Mouse (Mus musculus) Patski (cell line): Measurements from ENCODE around the gene C1qc. TPM values are rescaled to one million over a fixed set of nuclear protein-coding genes. Genes with fewer than 3 reads are reported as not detected.

Experiments used
- ATAC-seq: fragments of 100-300 bp; one replicate; pipeline ENCODE4 v1.8.0; 2021
- CTCF ChIA-PET: fragments of 350-600 bp; sonication (Branson Sonifier 250); formaldehyde crosslinking; loops from one replicate; lab custom pipeline; 2022; ENCODE audit warnings: inconsistent platforms; lab: Charles Lee
- POLR2A ChIA-PET: fragments of 350-600 bp; sonication (Branson Sonifier 250); formaldehyde crosslinking; loops from one replicate; lab custom pipeline; 2022; ENCODE audit warnings: antibody characterized with exemption, inconsistent platforms; lab: Charles Lee
- DNase-seq: peaks from one replicate; pipeline ENCODE4 v3.0.0-alpha.2; 2011; ENCODE audit warnings: low read depth, low spot score
- H3K27me3 ChIP-seq: fragments of 371-371 bp; one replicate; pipeline ENCODE4 v1.5.1; 2021
- CTCF ChIP-seq: fragments of 100-300 bp; IDR thresholded peaks from one replicate; pipeline ENCODE4 v1.5.1; 2021
- in situ Hi-C: fragments of 300-500 bp; cut with MboI; formaldehyde crosslinking; loops from 3 replicates; pipeline ENCODE4 v1.11.1; 2018; ENCODE audit warnings: low pct_unique_long_range_greater_than_20kb, mixed read lengths
- polyA plus RNA-seq: library from polyadenylated mRNA; unstranded; gene quantifications from one replicate; pipeline ENCODE4 v1.2.3, GENCODE M21; 2021

Gene C1qc
- polyA plus RNA-seq, 1 experiment from 2014 or later = not detected

GRCm38 (mm10) chr4:136916359-136917164 is 23.7 kb upstream of the C1qc start:
- DNase-seq (no peak), ATAC-seq (no peak)
- in situ Hi-C loops = no loop called here
- ChIA-PET POLR2A (no interaction called here), CTCF (no interaction called here)
- peaks cover 12% of the 10 kb centered on the region for H3K27me3 ChIP-seq
- TF ChIP-seq CTCF = no peak

DNA sequence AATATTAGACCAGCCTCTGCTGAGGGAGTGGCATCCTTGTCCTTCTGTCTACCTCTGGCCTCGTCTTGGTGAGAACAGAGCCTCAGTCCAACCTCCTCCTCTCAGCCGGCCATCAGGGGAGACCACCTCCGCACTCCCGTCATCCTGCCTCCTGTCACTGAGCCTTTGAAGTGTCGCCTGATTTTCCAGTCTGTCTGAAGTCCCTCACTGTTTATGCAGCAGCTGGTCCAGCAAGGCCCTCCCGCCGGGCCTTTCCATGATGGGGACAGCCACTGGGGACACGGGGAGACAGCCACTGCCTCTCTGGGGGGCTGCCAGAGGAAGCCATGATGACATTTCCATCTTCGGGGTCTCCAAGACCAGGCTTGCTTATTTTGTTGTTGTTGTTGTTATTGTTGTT is 20.0 kb upstream of the C1qc start:
- no peak for ATAC-seq
- H3K27me3 ChIP-seq = peaks cover 22% of the 10 kb centered on the region
- no peak for DNase-seq
- TF ChIP-seq CTCF = no peak
- POLR2A ChIA-PET = no interaction called here
- in situ Hi-C loops = no loop called here
- CTCF ChIA-PET = no interaction called here

DNA sequence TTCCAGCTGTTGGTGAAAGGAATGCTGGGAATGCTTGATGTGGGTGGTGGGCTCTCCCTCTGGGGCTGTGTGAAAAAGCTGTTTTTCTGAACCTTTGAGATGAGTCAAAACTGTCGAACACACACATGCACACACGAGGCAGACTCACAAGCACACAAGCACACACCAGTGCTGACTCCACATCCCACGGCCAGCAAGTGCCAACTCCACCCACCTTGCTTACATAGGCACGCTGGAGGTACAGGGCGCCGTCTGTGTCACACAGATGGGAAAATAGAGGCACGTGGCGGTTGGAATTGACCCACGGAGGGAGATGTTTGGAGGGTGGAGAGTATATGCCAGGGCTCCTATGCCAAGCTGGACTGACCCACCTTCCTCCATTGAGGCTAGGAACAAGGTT is 18.9 kb upstream of the C1qc start:
- ATAC-seq (no peak), DNase-seq (no peak)
- POLR2A ChIA-PET = interaction anchor here (0.6 kb wide), 1 partner anchor 87 kb away, joined by 6 read pairs; no protein-coding TSS in a partner anchor
- peaks cover 22% of the 10 kb centered on the region for H3K27me3 ChIP-seq
- in situ Hi-C loops = no loop called here
- CTCF ChIA-PET = no interaction called here
- no peak for TF ChIP-seq CTCF

DNA sequence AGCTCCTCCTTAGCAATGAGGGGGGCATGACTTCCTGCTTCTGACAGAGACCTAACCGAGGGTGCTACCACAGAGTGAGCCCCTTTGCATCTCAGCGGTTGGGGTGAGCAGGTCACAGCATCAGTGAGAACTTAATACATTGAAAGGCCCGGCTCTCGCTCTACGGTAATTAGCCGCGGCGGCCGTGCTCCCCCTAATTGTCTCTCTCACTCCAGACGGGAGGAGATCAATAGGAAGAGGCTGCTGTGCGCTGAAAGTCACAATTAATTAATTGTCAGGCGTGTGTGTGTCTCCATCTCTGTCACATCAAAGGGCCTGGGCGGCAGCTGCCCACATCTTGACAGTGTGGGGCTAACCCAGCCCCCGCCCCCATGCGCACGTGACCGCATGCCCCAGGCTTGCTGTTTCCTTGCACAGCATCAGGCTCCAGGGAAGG is 18.4 kb upstream of the C1qc start:
- ATAC-seq (no peak), DNase-seq (no peak)
- no peak for TF ChIP-seq CTCF
- in situ Hi-C loops = no loop called here
- ChIA-PET CTCF (no interaction called here), POLR2A (no interaction called here)
- peaks cover 22% of the 10 kb centered on the region for H3K27me3 ChIP-seq

GRCm38 (mm10) chr4:136907809-136908208 is 14.9 kb upstream of the C1qc start:
- DNase-seq (no peak), ATAC-seq (no peak)
- peaks cover 22% of the 10 kb centered on the region for H3K27me3 ChIP-seq
- in situ Hi-C loops = loop anchor here (5.0 kb wide), 1 partner anchor 164 kb away; no protein-coding TSS in a partner anchor
- TF ChIP-seq CTCF = no peak
- ChIA-PET CTCF (no interaction called here), POLR2A (no interaction called here)

- DNase-seq = peak; percentile 4
Observed at GRCm38 (mm10) chr4:136907033-136907432, 14.2 kb upstream of the C1qc start.

GRCm38 (mm10) chr4:136904767-136905539 is 12.1 kb upstream of the C1qc start:
- in situ Hi-C loops = loop anchor here (5.0 kb wide), 1 partner anchor 167 kb away; no protein-coding TSS in a partner anchor
- DNase-seq (no peak), ATAC-seq (no peak)
- CTCF ChIA-PET = no interaction called here
- POLR2A ChIA-PET = no interaction called here
- TF ChIP-seq CTCF = no peak
- H3K27me3 ChIP-seq = peaks cover 7% of the 10 kb centered on the region

More at GRCm38 (mm10) chr4:136907033-136907432, 14.2 kb upstream of the C1qc start:
- POLR2A ChIA-PET = no interaction called here
- CTCF ChIA-PET = no interaction called here
- TF ChIP-seq CTCF = peak; percentile 85
- peaks cover 17% of the 10 kb centered on the region for H3K27me3 ChIP-seq
- in situ Hi-C loops = loop anchor here (5.0 kb wide), 1 partner anchor 165 kb away; no protein-coding TSS in a partner anchor
- ATAC-seq = no peak

DNA sequence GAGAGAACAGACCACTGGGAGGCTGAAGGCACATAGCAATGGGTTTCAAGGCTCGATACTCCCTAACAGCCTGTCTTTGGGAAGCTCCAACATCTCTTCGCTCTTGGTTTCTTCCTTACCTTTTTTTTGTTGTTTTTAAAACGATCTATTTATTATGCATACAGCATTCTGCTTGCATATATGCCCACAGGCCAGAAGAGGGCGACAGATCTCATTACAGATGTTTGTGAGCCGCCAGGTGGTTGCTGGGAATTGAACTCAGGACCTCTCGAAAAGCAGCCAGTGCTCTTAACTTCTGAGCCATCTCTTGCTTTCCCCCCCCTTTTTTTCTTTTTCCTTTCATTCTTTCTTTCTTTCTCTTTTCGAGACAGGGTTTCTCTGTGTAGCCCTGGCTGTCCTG is 6.3 kb upstream of the C1qc start:
- in situ Hi-C loops = loop anchor here (10.0 kb wide), 1 partner anchor 406 kb away; no protein-coding TSS in a partner anchor
- CTCF ChIA-PET = no interaction called here
- TF ChIP-seq CTCF = no peak
- no peak for DNase-seq
- H3K27me3 ChIP-seq = peaks cover 7% of the 10 kb centered on the region
- ATAC-seq = no peak
- POLR2A ChIA-PET = no interaction called here

GRCm38 (mm10) chr4:136898637-136899036 is 5.8 kb upstream of the C1qc start, which contains the start of gene C1qa:
Gene C1qa, minus strand, starts transcription at chr4:136898803.
- CTCF ChIA-PET = no interaction called here
- H3K27me3 ChIP-seq = peaks cover 7% of the 10 kb centered on the region
- in situ Hi-C loops = loop anchor here (10.0 kb wide), 1 partner anchor 406 kb away; no protein-coding TSS in a partner anchor
- DNase-seq (no peak), ATAC-seq (no peak)
- no peak for TF ChIP-seq CTCF
- POLR2A ChIA-PET = no interaction called here

GRCm38 (mm10) chr4:136898084-136898598 is 5.3 kb upstream of the C1qc start:
- CTCF ChIA-PET = no interaction called here
- POLR2A ChIA-PET = no interaction called here
- no peak for ATAC-seq
- TF ChIP-seq CTCF = no peak
- in situ Hi-C loops = loop anchor here (10.0 kb wide), 1 partner anchor 407 kb away; no protein-coding TSS in a partner anchor
- peaks cover 7% of the 10 kb centered on the region for H3K27me3 ChIP-seq
- no peak for DNase-seq
